Mouse (Mus musculus): ENCODE data around the gene Pttg1ip.

GRCm38 (mm10) chr10:77566651-77567050, 14.9 kb upstream of the Pttg1ip start:
- TF ChIP-seq POLR2A (IDR thresholded peaks at IDR 0.05; ENCODE audit: borderline replicate concordance, extremely low read depth, low read depth, low read length) (no peak), CTCF (IDR thresholded peaks at IDR 0.05; ENCODE audit: insufficient read depth, low read length) (peak; percentile 87)

Measured in lung, adult 2 months (tissue).